ENCODE assay signal across 8 mouse cellular contexts in the genomic region with DNA sequence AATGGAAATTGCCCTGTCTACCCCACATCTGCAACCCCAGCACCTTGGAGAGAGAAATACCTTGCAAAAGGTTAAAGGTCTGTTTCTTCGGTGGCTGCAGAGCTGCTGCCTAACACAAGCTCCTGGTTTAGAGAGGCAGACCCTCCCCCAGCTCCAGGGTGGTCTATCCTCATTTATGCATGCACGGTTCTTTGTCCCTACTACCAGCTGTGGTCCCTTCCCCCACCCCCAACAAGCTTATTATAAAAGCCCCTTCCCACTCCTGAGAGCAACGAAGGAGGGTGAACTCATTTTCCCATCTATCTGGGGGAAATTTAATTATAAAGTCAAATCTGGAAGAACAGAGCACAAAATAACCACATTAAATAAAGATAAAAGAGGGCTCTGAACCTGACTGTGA. TPM values are rescaled to one million over a fixed set of nuclear protein-coding genes. Genes with fewer than 3 reads are reported as not detected.
A peak's percentile ranks its signal among the peaks of the same experiment; 100 is the strongest.
DNase-seq lines count a peak whose midpoint lies in the region; ATAC-seq and TF ChIP-seq lines count a peak whose summit lies in the region.

A gene (minus strand): TSS at position 124 of the 400 bp plus-strand sequence.

- no peak within 1 kb of the TSS for H3K4me3 ChIP-seq in embryonic facial prominence, embryonic 11.5 days (ENCODE audit: low read depth, low read length)
- no peak within 1 kb of the TSS for H3K4me3 ChIP-seq in stomach, postnatal 0 days (ENCODE audit: low read depth, low read length)

- H3K27me3 ChIP-seq in embryonic facial prominence, embryonic 11.5 days (ENCODE audit: control insufficient read depth, insufficient read depth, low read length): peaks cover 2% of the 10 kb centered on the region; the same call in 1 of the 2 replicates
- H3K27me3 ChIP-seq in stomach, postnatal 0 days (ENCODE audit: control insufficient read depth, insufficient read depth, low read length): no peaks in the 10 kb centered on the region

- no peak for TF ChIP-seq EP300 in stomach, postnatal 0 days (optimal IDR thresholded peaks at IDR 0.05)

- peaks cover 3% of the 10 kb centered on the region for H3K4me1 ChIP-seq in embryonic facial prominence, embryonic 11.5 days (ENCODE audit: control insufficient read depth, insufficient read depth, low read length)
- no peaks in the 10 kb centered on the region for H3K4me1 ChIP-seq in stomach, postnatal 0 days (replicated peaks; ENCODE audit: control insufficient read depth, insufficient read depth)

- 0% methylated on average over 3 of the region's 3 CpGs for WGBS in embryonic facial prominence, embryonic 11.5 days
- 25% methylated on average over 3 of the region's 3 CpGs for WGBS in stomach, postnatal 0 days

- intact Hi-C loops in heart, postnatal 14 days (cut with DNase I): loop anchor here (5.0 kb wide), 1 partner anchor 215 kb away; no protein-coding TSS in a partner anchor
- intact Hi-C loops in left cerebral cortex, postnatal 4 days (cut with DNase I): no loop called here

- H3K36me3 ChIP-seq in embryonic facial prominence, embryonic 11.5 days (replicated peaks; ENCODE audit: control insufficient read depth, insufficient read depth, low read depth, low read length): no peaks in the 10 kb centered on the region
- no peaks in the 10 kb centered on the region for H3K36me3 ChIP-seq in stomach, postnatal 0 days (ENCODE audit: control insufficient read depth, insufficient read depth, low read length)

- no peak for DNase-seq in adrenal gland, postnatal 4 days (ENCODE audit: low spot score in 2 of 2)
- no peak for DNase-seq in adrenal gland, postnatal 14 days
- peak; percentile 62 for DNase-seq in embryonic facial prominence, embryonic 11.5 days (ENCODE audit: low spot score)
- DNase-seq in heart, postnatal 14 days: no peak
- no peak for DNase-seq in left cerebral cortex, postnatal 4 days
- DNase-seq in stomach, postnatal 0 days (ENCODE audit: low spot score): no peak
- no peak for DNase-seq in testis, postnatal 10 days (ENCODE audit: low spot score)
- no peak for DNase-seq in B cell, adult 2 months

- H3K4me2 ChIP-seq in embryonic facial prominence, embryonic 11.5 days (ENCODE audit: low read depth, low read length): no peak within 1 kb of the TSS
- H3K4me2 ChIP-seq in stomach, postnatal 0 days (replicated peaks; ENCODE audit: low read depth): no peak within 1 kb of the TSS

- H3K9ac ChIP-seq in embryonic facial prominence, embryonic 11.5 days (replicated peaks; ENCODE audit: low read length): no peak within 1 kb of the TSS
- H3K9ac ChIP-seq in stomach, postnatal 0 days (ENCODE audit: low read length): no peak within 1 kb of the TSS

- no peak within 1 kb of the TSS for H3K27ac ChIP-seq in embryonic facial prominence, embryonic 11.5 days (replicated peaks; ENCODE audit: low read depth, low read length)
- no peak within 1 kb of the TSS for H3K27ac ChIP-seq in stomach, postnatal 0 days (replicated peaks)

- ATAC-seq in embryonic facial prominence, embryonic 11.5 days (replicated peaks; ENCODE audit: insufficient number of reproducible peaks, low FRiP score, low TSS enrichment, low read depth): no peak
- no peak for ATAC-seq in stomach, postnatal 0 days (ENCODE audit: low FRiP score, low TSS enrichment)

- no peaks in the 10 kb centered on the region for H3K9me3 ChIP-seq in embryonic facial prominence, embryonic 11.5 days (replicated peaks; ENCODE audit: control insufficient read depth, low read length)
- no peaks in the 10 kb centered on the region for H3K9me3 ChIP-seq in stomach, postnatal 0 days (ENCODE audit: control insufficient read depth, low read length)

- no peak for TF ChIP-seq CTCF in stomach, postnatal 0 days (IDR thresholded peaks at IDR 0.05; ENCODE audit: low read depth)

RNA-seq across cellular contexts. Expression of the gene that starts here (rescaled TPM):
- total RNA-seq in adrenal gland, postnatal 4 days (2021): 10 to 100 TPM; 17.1 to 20.7 TPM
- 8.0 and 8.4 TPM in 2 replicates for total RNA-seq in adrenal gland, postnatal 14 days (2021)
- polyA plus RNA-seq in embryonic facial prominence, embryonic 11.5 days (2014; fragmentation: Nextera tagmentation; extraction: Ambion mirVana): 22.7 and 26.7 TPM in 2 replicates
- 10 to 100 TPM; 17.4 to 20.9 TPM for total RNA-seq in heart, postnatal 14 days (2021)
- 10 to 100 TPM; 19.1 to 20.7 TPM for total RNA-seq in left cerebral cortex, postnatal 4 days (2021)
- polyA plus RNA-seq in stomach, postnatal 0 days (2015; fragmentation: Nextera tagmentation; extraction: Ambion mirVana): 19.1 TPM in 2 replicates
